Mouse (Mus musculus) small intestine, adult 2 months (tissue): ENCODE results near the gene Gm6676.
"Not testable (repeated sequence)": the region's sequence is repeated elsewhere in the genome, so short reads cannot be mapped to it uniquely, and the experiment has no call there.

ENCODE experiments used
- CTCF ChIP-seq: fragments of 200-500 bp; IDR thresholded peaks from 2 replicates; pipeline ENCODE4 v1.5.1; 2012; ENCODE audit warnings: low read depth, mild to moderate bottlenecking, control low read depth, inconsistent platforms, low read length, moderate library complexity, mixed read lengths; ENCODE audit not compliant: insufficient replicate concordance, insufficient read length; ENCODE audit errors: extremely low read depth
- POLR2A ChIP-seq: fragments of 200-500 bp; IDR thresholded peaks from 2 replicates; pipeline ENCODE4 v1.6.1; 2012; ENCODE audit warnings: low read depth, mild to moderate bottlenecking, control low read depth, inconsistent platforms, low read length, moderate library complexity

DNA sequence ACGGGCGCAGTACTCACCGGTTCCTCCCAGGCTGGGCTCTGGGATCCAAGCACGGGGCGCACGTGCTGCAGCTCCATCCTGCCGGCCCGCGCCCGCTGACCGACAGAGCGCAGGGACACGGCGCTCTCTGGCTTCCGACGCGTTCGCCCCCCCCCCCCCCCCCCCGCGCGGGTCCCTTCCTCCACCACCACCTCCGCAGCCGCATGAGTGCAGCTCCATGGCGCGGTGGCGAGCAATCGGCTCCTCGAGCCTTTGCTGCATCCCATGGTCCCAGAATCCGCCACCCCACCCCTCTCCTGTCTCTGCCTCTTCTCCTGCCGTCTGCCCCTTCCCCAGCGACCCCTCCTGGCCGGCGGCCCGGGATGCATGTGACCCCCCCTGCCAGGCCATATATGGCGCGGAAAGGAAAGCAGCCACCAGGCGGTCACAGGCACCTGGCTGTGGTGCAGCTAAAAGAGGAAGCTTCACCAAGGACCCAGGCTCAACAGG, 49.3 kb upstream of the Gm6676 start, which contains the start of gene Gm3512:
- not testable (repeated sequence) for TF ChIP-seq CTCF, POLR2A
